Mouse (Mus musculus): ENCODE measurements at regions not wholly inside any gene's neighbourhood (a gene's known extent, or its start where the extent isn't known, plus 50 kb on each side); places are given as distances from the start of the nearest gene placed in this dataset.

DNA sequence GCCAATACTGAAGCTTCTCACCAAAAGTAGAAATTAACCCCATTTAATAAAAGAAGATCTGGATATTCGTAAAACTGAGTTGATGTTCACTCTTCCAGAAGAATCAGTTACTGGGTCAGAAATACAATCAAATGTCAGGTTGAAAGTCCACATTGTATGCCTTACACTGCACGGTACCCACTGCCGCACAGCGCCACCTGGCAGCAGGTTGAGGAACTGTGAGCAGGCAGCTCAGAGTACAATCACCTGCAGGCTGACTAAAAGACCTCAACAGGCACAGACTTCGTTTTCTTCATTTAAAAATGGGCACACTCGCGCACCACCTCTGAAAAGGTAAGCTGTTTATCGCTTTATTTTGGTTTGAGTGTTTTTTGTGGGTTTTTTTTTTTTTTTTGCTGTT lies 341.8 kb upstream of the Mms22l start:
- peak; percentile 76 for DNase-seq

DNA sequence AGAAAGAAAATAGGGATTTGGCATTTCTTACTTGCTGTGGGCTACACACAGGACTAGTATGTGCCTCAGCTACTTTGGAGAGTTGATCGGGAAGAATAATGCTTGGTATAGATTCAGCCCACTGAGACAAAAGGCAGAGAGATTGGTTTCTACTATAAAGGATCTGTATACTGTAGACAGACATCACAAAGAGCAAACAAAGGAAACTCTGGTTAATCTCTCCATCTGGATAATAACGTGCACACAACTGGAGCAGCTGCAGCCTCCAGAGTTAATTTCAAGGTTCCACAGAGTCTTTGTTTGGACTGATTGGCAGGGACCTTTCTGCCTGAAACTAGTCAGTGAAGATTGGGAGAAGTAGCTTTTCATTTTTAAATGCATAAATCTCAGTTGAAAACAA lies 322.5 kb upstream of the Mms22l start:
- no peak for DNase-seq

DNA sequence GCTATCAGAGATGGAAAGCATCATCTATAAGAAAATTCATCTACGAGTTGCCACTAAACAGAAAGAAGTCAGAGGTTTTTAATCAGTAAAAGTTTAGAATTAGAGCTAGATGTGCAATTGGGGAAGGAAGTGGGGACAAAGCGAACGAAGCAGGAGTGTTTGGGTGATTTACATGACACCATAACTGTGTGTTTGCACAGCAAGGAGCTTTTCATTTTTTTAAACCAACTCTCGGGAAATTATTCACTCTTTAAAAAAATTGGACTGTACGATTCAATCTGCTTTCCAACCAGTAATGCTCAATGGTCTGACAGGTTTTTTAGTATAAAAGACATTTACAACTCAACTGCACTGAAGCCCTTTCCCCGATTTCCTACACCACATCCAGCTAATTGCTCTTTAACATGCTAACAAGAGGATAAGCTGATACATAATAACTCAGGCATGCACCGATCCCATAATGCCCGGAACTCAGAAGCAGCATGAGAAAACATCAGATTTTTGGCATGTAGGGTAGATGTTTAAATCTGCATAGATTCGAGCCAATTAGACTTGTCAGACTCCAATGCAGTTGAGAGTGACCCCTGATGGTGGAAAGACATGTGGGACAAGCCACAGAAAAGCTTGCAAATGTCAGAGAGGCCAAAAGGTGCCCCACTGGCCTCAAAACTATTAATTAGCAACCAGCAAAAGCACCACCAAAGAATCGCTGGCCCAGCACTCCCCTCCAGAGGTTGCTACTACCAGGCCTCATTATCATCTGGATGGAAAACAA lies 282.8 kb upstream of the Mms22l start:
- no peak for DNase-seq

DNA sequence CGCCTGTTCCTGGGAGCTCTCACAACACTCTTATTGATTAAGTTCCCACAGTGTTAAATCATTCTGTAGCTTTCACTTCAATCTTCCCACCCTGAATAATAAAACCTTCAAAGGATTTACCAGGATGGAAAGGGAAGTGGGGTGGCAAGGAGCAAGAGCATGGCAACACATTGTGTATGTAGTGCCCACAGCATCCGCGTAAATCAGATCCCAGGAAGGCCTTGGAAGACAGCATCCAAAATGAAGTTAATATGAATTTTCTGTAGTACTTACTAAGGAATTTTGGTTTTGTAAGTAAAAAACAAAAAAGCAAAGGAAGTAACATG lies 282.3 kb upstream of the Mms22l start:
- no peak for DNase-seq

DNA sequence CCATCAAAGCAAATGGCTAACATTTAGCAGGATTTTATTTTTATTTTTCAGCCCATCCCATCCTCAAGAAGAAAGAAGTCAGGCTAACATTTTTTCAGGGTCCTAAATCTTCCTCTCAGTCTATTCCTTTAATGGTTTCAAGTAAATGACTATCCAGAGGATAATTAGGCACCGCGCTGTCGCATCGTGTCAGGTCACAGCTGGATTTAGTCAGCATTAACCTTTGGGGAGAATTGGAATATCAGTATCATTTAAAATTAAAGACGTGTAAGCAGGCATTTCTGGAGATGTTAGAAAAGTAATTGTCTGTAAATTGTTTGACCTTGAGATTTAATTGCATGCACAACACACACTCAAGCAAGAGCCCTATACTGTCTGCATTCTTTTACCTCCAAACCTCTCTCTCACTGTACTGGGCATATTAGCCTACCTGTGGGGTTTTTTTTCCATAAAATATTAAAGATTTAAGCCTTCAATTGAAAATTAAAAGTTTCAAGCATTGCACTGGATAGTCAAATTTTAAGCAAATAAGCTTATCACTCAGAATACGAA lies 277.8 kb upstream of the Mms22l start:
- no peak for DNase-seq

DNA sequence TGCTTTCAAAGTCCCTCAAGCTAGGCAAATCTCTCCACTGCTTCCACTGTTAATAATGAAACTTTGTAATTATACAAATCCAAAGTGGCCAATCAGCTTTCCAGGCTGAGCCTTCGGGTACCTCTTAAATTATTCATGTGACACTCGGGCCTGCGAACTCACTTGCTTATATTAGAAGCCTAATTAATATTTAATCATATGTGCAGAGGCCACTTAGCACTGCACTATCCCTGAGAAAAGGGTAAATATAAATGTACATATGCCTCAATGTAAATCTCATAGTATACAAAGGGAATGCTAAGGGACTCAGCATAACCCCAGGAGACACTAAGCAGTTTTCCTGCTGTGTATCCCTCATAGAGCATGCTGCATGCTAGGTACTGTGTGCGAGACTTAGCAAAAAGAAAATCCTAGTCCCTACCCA lies 277.2 kb upstream of the Mms22l start:
- DNase-seq = no peak

DNA sequence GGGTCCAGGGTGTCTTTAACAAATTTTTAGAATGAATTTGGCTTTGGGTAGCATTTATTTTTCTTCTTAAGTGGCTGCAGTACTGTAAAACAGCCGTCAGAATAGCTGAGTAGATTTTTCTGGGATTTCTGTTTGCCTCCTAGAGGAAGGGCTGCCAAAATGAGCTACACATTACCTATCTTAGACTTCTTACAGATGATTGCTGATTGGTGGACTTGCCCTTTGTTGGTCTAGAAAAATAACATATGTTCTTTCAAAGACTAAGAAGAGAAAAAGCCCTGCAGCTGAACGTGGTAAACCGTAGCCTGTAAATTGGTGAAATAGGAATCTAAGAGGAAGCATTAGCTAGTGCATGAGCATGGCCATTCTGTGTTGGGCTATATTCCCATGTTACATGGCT lies 276.7 kb upstream of the Mms22l start:
- DNase-seq = no peak

DNA sequence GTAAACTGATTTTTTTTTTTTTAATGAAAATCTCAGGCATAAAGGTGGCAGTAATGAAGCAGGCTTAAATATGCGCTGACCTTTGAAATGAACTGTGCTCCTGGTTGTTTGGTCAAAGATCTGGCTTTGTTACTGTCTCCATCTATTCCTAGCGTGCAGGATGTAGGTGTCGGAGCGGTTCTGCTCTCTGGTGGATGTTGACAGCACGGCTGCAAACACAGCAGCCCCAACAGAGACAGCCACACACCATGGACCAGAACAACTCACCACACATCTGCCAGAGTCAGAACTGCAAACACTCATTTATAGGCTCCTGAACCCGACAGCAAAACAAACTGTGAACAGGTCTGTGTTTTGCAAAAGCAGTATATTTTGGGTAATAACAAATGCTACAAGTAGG lies 251.1 kb upstream of the Mms22l start:
- DNase-seq = peak; percentile 9

DNA sequence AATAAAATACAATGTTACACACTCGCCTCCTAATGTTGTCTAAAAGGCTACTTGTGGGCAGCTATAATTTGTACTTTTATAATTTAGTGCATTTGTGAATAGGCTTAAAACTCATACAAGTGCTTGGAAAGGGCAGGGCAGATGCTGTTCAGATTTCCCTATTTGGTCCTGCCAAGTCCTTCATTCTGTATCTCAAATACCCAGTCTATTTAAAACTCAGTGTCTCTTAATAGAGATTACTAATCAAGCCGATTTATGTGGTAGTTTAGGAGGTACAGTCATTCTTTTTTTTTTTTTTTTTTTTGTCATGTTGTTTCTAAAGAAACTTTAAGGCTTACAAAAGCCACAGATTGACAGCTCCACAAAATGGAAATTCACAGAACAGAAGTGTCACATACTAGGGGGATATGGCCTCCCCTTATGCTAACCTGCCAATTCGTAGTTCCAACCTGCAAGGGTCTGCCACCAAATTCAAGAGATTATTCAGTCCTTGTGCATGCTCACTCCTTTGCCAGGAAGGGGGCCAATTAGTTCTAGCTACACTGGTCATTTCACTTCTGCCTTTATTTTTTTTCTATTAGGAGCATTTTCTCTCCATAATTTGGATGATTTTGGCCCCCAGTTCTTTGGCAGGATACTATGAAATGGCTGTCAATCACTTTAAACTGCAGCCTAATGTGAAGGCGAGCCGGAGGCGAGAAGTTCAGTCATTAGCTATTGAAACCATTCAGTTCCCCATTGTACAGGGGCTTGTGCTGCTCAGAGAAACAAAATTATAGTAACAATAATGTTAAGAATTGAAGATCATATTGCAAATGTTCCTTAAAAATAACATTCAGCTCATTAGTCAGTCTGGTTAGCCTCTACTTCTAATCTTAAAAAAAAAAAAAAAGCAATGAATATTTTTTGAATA lies 247.9 kb upstream of the Mms22l start:
- DNase-seq = no peak

DNA sequence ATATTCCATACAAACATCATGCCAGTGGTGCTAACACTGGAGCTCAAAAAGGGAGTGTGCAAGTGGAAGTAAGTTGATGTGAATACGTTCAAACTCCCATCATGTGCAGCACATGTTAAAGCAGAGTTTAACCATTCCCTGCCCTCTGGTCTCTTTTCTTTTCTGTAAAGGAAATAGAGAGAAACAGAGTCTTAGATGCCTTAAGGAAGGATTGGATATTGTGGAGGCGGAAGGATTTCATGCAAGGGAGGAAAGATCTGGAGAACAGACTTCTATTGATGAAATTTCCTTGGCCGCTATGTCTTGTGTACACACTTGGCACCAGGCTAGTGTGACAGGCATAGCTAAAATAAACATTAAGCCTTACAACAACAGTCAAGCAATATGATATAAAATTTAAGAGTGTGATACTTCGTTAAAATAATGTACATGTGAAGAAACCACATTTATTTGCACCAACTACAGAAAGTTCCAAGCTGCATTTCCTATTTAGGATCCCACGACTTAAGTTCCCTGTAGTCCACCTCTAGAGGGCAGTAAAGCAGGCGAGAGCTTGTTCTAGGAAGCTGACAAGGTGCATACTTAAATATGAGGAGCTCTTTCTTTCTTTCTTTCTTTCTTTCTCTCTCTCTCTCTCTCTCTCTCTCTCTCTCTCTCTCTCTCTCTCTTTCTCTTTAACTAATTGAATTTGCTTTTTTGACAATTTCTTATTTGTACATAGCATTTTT lies 246.8 kb upstream of the Mms22l start:
- peak; percentile 18 for DNase-seq

DNA sequence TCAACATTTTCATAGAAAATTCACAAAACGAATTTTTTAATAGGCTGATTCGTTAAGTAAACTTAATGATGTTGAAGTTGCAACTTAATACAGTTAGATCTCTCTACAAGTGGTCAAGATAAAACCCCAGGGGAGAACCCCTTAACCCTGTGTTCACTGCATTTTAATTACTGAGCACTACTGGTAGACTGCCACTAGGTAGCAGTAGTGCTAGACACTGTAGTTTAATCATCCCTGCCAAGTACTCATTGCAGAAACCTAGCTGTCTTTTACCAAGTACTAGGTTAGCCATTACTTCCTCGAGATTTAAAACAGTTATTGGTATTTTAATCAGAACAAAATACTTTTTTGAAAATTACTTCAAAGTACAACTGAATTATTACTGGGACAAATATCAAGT lies 218.1 kb upstream of the Mms22l start:
- DNase-seq = no peak
